Mouse (Mus musculus): ENCODE data around the gene AC170998.1.
"Not testable (repeated sequence)": the region's sequence is repeated elsewhere in the genome, so short reads cannot be mapped to it uniquely, and the experiment has no call there.

The AC170998.1 gene

DNA sequence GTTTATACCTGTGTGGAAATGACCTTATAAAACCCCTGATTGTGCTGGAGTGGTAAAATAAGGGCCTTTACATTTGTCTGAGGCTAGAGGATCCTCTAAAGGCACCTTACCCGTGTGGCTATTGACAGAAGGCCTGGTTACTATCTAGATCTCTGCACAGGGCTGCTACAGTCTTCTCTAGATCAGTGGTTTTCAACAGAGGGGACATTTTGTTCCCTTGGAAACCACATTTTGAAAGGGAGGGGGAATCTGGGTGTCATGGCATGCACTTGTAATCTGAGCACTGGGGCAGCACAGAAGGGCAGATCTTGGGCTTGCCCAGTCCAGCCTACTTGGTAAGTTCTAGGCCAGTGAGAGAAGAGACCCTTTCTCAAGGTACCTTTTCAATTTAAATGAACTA lies 19.2 kb upstream of the AC170998.1 start:
- no peak for DNase-seq (ENCODE audit: low read depth, low spot score)

- no peak for DNase-seq (ENCODE audit: low read depth, low spot score)
Measured at GRCm38 (mm10) chr17:28707136-28707627, 18.7 kb upstream of the AC170998.1 start.

DNA sequence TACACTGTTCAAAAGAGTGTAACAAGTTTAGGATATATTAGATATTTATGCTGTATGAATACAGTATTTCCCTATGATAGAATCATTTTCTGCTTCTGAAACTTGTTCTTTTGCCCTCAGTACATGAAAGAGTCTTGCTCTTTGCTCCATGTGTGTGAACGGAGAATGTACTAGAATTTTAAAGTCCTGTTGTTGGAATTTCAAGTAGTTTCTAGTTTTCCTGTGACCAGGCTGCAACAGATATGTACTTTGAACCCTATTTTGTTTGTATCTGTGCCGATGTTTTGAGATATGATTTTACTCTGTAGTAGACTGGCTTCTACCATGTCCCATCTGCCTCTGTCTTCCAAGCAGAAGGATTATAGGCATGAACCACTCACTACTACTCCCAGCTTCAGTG lies 18.1 kb upstream of the AC170998.1 start:
- DNase-seq (ENCODE audit: low read depth, low spot score), result no peak

DNA sequence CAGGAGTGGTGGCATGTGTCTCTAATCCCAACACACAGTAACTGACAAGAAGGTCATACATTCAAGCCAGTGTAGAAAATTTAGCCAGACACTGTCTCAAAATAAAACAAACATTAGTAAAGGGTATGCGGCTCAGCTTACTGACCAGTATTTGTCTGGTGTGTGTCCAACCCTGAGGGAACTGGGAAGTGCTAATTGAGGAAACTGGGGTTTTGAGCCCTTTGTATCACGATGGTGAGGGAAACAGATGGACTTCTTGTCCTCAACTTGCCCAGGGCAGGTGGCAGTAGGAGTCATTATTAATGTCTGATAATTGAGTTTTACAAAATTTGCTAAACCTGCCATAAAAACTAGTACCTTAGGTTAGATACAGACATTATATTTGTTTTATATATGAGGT lies 16.9 kb upstream of the AC170998.1 start:
- no peak for DNase-seq (ENCODE audit: low read depth, low spot score)

GRCm38 (mm10) chr17:28709552-28710290 lies 16.2 kb upstream of the AC170998.1 start:
- DNase-seq (ENCODE audit: low read depth, low spot score), result no peak

DNA sequence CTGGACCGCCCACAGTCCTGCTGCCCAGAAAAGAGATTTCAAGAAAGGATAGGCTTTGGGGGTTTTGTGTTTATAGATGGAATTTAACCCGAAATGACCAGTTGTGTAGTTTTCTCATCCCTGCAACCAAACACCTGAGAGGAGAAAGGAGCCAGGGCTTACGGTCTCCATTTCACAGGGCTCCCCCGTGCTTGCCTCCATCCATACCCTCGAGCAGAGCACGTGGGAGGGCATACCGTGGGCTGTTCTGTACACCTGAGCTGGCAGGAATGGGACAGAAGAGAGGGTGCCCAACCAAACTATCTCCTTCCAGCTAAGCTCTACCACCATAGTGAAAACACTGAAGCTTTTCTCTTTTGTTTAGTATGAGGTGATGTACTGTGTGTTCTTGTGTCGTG lies 15.6 kb upstream of the AC170998.1 start:
- DNase-seq (ENCODE audit: low read depth, low spot score), result no peak

GRCm38 (mm10) chr17:28711237-28711636 lies 14.6 kb upstream of the AC170998.1 start:
- DNase-seq (ENCODE audit: low read depth, low spot score), result no peak

DNA sequence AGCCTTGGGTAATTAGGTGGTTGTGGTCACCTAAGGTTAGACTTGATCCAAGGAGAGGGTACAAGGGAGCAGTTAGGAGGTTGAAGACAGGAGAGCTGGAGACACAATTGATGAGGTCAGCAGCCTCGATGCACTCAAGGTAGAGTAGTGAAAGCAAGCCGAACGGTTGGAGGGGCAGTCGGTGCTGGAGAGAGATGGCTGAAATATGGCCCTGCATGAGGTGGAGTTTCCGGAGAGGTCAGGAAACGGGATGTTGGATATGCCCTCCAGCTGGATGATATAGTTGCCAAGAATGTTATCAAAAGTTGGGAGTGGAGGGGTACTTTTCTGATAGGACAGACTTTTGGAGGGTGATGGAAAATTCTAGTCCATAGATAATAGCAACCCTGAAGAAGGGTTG lies 13.6 kb upstream of the AC170998.1 start:
- no peak for DNase-seq (ENCODE audit: low read depth, low spot score)

GRCm38 (mm10) chr17:28714006-28714405 lies 11.9 kb upstream of the AC170998.1 start:
- DNase-seq (ENCODE audit: low read depth, low spot score), result peak; percentile 22

DNA sequence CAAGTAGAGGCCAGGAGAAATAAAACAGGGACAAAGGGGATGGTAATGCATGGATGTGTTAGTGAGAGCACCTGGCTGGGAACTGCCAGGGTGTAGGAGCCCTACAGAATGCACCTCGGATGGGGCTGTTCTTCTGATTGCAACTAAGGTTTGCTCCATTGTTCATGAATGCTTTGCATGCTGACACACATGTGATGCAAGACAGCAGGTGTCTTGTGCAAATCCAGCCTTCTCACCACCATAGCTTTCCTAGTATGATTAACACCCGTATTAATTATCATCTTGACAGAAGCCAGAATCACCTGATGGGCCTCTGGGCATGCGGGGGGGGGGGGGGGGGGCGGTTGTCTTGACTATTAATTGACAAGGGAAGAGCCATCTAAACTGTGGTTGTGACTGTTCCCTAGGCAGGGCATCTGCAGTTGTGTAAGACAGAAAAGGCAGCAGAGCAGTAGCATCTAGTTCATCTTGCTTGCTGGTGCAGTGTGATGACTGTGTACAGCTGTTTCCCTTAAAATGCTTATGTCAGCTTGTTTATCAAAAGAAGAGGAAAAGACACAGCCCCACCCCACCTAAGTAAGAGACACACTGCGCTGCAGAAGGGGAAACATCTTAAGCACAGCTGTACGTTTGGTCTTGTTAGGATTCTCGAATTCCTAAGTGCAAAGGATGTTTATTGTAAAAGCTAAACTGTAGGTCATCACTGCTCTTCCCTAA lies 9.9 kb upstream of the AC170998.1 start:
- DNase-seq (ENCODE audit: low read depth, low spot score), result no peak

- no peak for DNase-seq (ENCODE audit: low read depth, low spot score)
Measured at GRCm38 (mm10) chr17:28717535-28717934, 8.3 kb upstream of the AC170998.1 start.

GRCm38 (mm10) chr17:28727511-28727910 lies 1.6 kb downstream of the AC170998.1 start:
- not testable (repeated sequence) for DNase-seq (ENCODE audit: low read depth, low spot score)

- no peak for DNase-seq (ENCODE audit: low read depth, low spot score)
Measured at GRCm38 (mm10) chr17:28735317-28736105, 9.6 kb downstream of the AC170998.1 start.

GRCm38 (mm10) chr17:28736486-28736885 lies 10.6 kb downstream of the AC170998.1 start:
- DNase-seq (ENCODE audit: low read depth, low spot score), result no peak

- no peak for DNase-seq (ENCODE audit: low read depth, low spot score)
Measured at GRCm38 (mm10) chr17:28737973-28738372, 12.1 kb downstream of the AC170998.1 start.

GRCm38 (mm10) chr17:28739244-28739643 lies 13.4 kb downstream of the AC170998.1 start:
- no peak for DNase-seq (ENCODE audit: low read depth, low spot score)

GRCm38 (mm10) chr17:28743145-28743866 lies 17.4 kb downstream of the AC170998.1 start:
- DNase-seq (ENCODE audit: low read depth, low spot score), result no peak

GRCm38 (mm10) chr17:28743916-28744315 lies 18.0 kb downstream of the AC170998.1 start:
- DNase-seq (ENCODE audit: low read depth, low spot score), result peak; percentile 56

DNA sequence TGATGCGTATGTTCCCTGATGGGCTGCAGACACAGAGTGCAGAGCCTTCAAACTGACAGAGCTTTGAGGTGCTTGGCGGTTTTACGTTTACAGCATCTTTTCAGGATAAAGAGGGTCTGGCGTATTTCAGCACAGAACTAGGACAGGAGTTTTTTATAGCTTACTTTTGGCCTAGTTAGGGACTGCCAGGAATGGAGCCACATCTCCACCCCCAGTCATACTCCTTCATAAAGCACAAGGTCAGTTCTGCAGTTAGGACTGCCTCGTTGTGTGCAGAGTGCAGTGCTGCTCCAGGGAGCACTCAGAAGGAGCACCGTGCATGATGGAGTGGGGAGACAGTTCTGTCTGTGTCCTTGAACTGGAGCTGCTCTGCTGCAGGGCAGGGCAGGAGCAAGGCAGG lies 19.9 kb downstream of the AC170998.1 start:
- no peak for DNase-seq (ENCODE audit: low read depth, low spot score)

DNA sequence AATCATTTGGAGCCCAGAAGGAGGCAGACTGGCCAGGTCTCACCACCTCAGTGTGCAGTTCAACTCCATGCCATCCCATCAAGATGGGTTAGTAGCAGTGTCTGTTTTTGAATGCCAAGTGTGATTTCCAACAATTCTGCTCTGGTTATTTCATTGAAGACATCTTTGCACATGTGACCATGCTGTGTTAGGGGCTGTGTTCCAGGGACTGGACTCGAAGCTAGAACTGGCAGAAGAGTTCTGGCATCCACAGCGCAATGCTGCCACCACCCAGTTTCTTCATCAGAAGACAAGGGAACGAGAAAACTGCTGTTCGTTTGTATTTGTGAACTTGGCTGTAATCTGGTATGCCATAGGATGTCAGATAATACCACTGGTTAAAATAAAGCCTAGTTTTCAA lies 22.1 kb downstream of the AC170998.1 start:
- no peak for DNase-seq (ENCODE audit: low read depth, low spot score)

DNA sequence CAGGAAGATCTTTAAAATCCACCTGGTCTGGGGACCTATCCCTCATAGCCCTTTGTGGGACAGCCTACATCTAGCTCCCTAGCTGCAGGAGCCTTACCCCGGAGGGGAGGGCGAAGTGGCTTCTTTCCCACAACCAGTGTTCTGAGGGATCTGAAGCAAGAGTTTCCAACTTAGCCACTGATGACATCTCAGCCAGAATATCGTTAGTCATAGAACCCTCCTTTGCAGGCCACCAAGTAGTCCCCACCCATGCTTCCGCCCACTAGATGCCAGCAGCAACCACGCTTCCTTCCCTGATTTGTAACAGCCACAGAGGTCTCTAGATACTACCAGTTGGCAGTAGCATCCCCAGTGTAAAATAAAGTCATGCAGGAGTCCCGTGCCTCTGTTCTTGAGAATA lies 24.7 kb downstream of the AC170998.1 start:
- peak; percentile 33 for DNase-seq (ENCODE audit: low read depth, low spot score)

DNA sequence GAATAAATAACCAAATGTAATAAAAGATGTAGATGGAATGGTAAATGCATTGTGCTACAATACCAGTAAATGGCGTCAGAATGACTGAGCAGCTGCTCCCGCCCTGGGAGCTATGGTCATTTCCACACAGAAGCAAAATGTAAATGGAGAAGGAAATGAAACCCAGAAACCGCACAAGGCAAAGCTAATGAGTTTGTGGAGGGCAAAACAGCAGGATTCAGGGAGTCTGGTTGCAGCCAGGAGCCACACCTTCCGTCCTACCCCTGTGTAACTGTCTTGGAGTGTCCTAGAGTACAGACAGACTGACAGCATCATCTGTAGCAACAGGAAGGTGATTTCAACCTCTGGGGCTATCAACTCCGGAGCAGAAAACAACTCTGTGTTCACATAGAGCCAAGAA lies 30.6 kb downstream of the AC170998.1 start:
- no peak for DNase-seq (ENCODE audit: low read depth, low spot score)

Measured in CD4-positive, CD25-positive, alpha-beta regulatory T cell, adult 2 months (primary cell).